15 mouse cellular contexts compared by ENCODE assay signal in genomic region chr7:79139891-79140591, GRCm38 (mm10). TPM values are rescaled to one million over a fixed set of nuclear protein-coding genes. Genes with fewer than 3 reads are reported as not detected.
DNase-seq lines count a peak whose midpoint lies in the region; ATAC-seq and TF ChIP-seq lines count a peak whose summit lies in the region.
"Had no signal": no experiment of that assay in that cellular context is flagged by ENCODE, and none has a peak within 500 bp of the region (broad histone marks: within the 10 kb centered on the region; RNA-seq: fewer than 3 reads in every experiment).

No protein-coding gene starts in this region.

- no peaks in the 10 kb centered on the region for H3K27me3 ChIP-seq in hindbrain, embryonic 12.5 days
- no peaks in the 10 kb centered on the region for H3K27me3 ChIP-seq in forebrain, embryonic 10.5 days (ENCODE audit: poor library complexity, severe bottlenecking)
- H3K27me3 ChIP-seq: forebrain, embryonic 13.5 days; heart, embryonic 15.5 days; kidney, embryonic 15.5 days; midbrain, embryonic 12.5 days had no signal

- no peak overlapping the region for H3K27ac ChIP-seq in hindbrain, embryonic 12.5 days
- H3K27ac ChIP-seq in forebrain, embryonic 10.5 days = no peak overlapping the region
- H3K27ac ChIP-seq: forebrain, embryonic 13.5 days; heart, embryonic 15.5 days; kidney, embryonic 15.5 days; midbrain, embryonic 12.5 days had no signal

- TF ChIP-seq POLR2A in lung, adult 2 months (IDR thresholded peaks at IDR 0.05; ENCODE audit: borderline replicate concordance, extremely low read depth, low read depth, low read length) = no peak

- H3K4me2 ChIP-seq in hindbrain, embryonic 12.5 days (replicated peaks) = no peak overlapping the region
- H3K4me2 ChIP-seq: forebrain, embryonic 13.5 days; heart, embryonic 15.5 days; kidney, embryonic 15.5 days; liver, embryonic 11.5 days; midbrain, embryonic 12.5 days had no signal

- TF ChIP-seq CTCF in lung, adult 2 months (IDR thresholded peaks at IDR 0.05; ENCODE audit: insufficient read depth, low read length) = no peak

- peak; percentile 46 for DNase-seq in adrenal gland, postnatal 10 days
- DNase-seq in adrenal gland, postnatal 4 days (ENCODE audit: low spot score in 2 of 2) = no peak
- DNase-seq in 3T3-L1 (ENCODE audit: low read depth, low spot score) (peak; percentile 88), MN1 (ENCODE audit: low spot score) (peak; percentile 24)
- DNase-seq in c-Kit-positive CD71-positive TER-119-positive erythroid progenitor cells, embryonic 14.5 days (ENCODE audit: low spot score) = peak; percentile 12
- no peak for DNase-seq in lung, adult 2 months
- no peak for DNase-seq in forebrain, embryonic 10.5 days (ENCODE audit: extremely low spot score, low spot score)

- no peak for ATAC-seq in hindbrain, embryonic 12.5 days (ENCODE audit: low FRiP score)
- ATAC-seq: inflammation-experienced regulatory T-cells, adult 6 months had no signal

- H3K4me1 ChIP-seq in lung, adult 2 months (ENCODE audit: control insufficient read depth, insufficient read depth, low read length) = no peaks in the 10 kb centered on the region
- H3K4me1 ChIP-seq in hindbrain, embryonic 12.5 days = no peaks in the 10 kb centered on the region
- H3K4me1 ChIP-seq in forebrain, embryonic 10.5 days = 0 out of 2 replicates have a peak, but pooled peaks cover 3% of the 10 kb centered on the region
- H3K4me1 ChIP-seq: forebrain, embryonic 13.5 days; heart, embryonic 15.5 days; kidney, embryonic 15.5 days; midbrain, embryonic 12.5 days had no signal

- no peak overlapping the region for H3K9ac ChIP-seq in hindbrain, embryonic 12.5 days
- H3K9ac ChIP-seq: forebrain, embryonic 13.5 days; heart, embryonic 15.5 days; kidney, embryonic 15.5 days; midbrain, embryonic 12.5 days had no signal

- WGBS in lung, adult 2 months = 66% methylated on average over 4 of the region's 4 CpGs
- WGBS in hindbrain, embryonic 12.5 days = 46% methylated on average over 4 of the region's 4 CpGs
- WGBS in forebrain, embryonic 10.5 days = 62% methylated on average over 4 of the region's 4 CpGs

- no peak overlapping the region for H3K4me3 ChIP-seq in lung, adult 2 months (replicated peaks; ENCODE audit: extremely low read depth, low read depth, low read length)
- no peak overlapping the region for H3K4me3 ChIP-seq in hindbrain, embryonic 12.5 days
- no peak overlapping the region for H3K4me3 ChIP-seq in forebrain, embryonic 10.5 days
- H3K4me3 ChIP-seq: forebrain, embryonic 13.5 days; heart, embryonic 15.5 days; kidney, embryonic 15.5 days; midbrain, embryonic 12.5 days had no signal

- peaks cover 6% of the 10 kb centered on the region; the same call in 1 of the 2 replicates for H3K36me3 ChIP-seq in hindbrain, embryonic 12.5 days
- peaks cover 66% of the 10 kb centered on the region for H3K36me3 ChIP-seq in forebrain, embryonic 10.5 days (replicated peaks)

- H3K9me3 ChIP-seq in hindbrain, embryonic 12.5 days (replicated peaks) = no peaks in the 10 kb centered on the region
- no peaks in the 10 kb centered on the region for H3K9me3 ChIP-seq in forebrain, embryonic 10.5 days
- H3K9me3 ChIP-seq: forebrain, embryonic 13.5 days; heart, embryonic 15.5 days; kidney, embryonic 15.5 days; midbrain, embryonic 12.5 days had no signal

RNA-seq across cellular contexts. Expression of gene Mfge8, which starts 8.8 kb away (rescaled TPM):
- total RNA-seq in adrenal gland, postnatal 10 days (2021) = 100 to 1,000 TPM; 231 to 232 TPM
- total RNA-seq in adrenal gland, postnatal 4 days (2021) = 100 to 1,000 TPM; 327 to 347 TPM
- polyA plus RNA-seq in lung, adult 2 months (2012; rRNA removed) = 404 and 429 TPM in 2 replicates
- polyA plus RNA-seq in hindbrain, embryonic 12.5 days (2016; fragmentation: Nextera tagmentation; extraction: Ambion mirVana) = 72.5 and 73.2 TPM in 2 replicates
- polyA plus RNA-seq in forebrain, embryonic 10.5 days (2016; fragmentation: Nextera tagmentation; extraction: Ambion mirVana) = 82.4 and 86.6 TPM in 2 replicates

RNA-seq across cellular contexts. Expression of gene Hapln3, which starts 9.2 kb away (rescaled TPM):
- total RNA-seq in adrenal gland, postnatal 10 days (2021) = 1 to 10 TPM; 1.1 to 1.9 TPM
- 1 to 10 TPM; 4.1 to 4.5 TPM for total RNA-seq in adrenal gland, postnatal 4 days (2021)
- 0.22 and 1.8 TPM in 2 replicates for polyA plus RNA-seq in lung, adult 2 months (2012; rRNA removed)
- 0.92 and 1.9 TPM in 2 replicates for polyA plus RNA-seq in hindbrain, embryonic 12.5 days (2016; fragmentation: Nextera tagmentation; extraction: Ambion mirVana)
- polyA plus RNA-seq in forebrain, embryonic 10.5 days (2016; fragmentation: Nextera tagmentation; extraction: Ambion mirVana) = 2.1 and 3.6 TPM in 2 replicates
- total RNA-seq: hematopoietic stem cell, adult 5-6 weeks had no signal
- polyA plus RNA-seq: inflammation-experienced regulatory T-cells, adult 6 months had no signal

Comparison
In these comparisons a context has a peak if more than half of its experiments do, and no peak if none do; other contexts are left out.
1. DNase-seq: peak in adrenal gland, postnatal 10 days (single experiment), 3T3-L1 (single experiment), MN1 (single experiment) and c-Kit-positive CD71-positive TER-119-positive erythroid progenitor cells, embryonic 14.5 days (single experiment); none in adrenal gland, postnatal 4 days (0 of 2), lung, adult 2 months (single experiment) and forebrain, embryonic 10.5 days (single experiment).